Mouse (Mus musculus) urinary bladder, postnatal 14 days (tissue): Measurements from ENCODE around the gene Fam174a.

Experiments
- DNase-seq: peaks from one replicate; pipeline ENCODE4 v3.0.0; 2021; ENCODE audit warnings: low spot score

The Fam174a gene

GRCm38 (mm10) chr1:95313393-95314228 is at the start of gene Fam174a:
TSS of gene Fam174a (plus strand) at chr1:95313623.
- DNase-seq = peak; percentile 93

- DNase-seq = no peak
These were observed 49.6 kb upstream of the Fam174a start for GRCm38 (mm10) chr1:95263843-95264242.

DNA sequence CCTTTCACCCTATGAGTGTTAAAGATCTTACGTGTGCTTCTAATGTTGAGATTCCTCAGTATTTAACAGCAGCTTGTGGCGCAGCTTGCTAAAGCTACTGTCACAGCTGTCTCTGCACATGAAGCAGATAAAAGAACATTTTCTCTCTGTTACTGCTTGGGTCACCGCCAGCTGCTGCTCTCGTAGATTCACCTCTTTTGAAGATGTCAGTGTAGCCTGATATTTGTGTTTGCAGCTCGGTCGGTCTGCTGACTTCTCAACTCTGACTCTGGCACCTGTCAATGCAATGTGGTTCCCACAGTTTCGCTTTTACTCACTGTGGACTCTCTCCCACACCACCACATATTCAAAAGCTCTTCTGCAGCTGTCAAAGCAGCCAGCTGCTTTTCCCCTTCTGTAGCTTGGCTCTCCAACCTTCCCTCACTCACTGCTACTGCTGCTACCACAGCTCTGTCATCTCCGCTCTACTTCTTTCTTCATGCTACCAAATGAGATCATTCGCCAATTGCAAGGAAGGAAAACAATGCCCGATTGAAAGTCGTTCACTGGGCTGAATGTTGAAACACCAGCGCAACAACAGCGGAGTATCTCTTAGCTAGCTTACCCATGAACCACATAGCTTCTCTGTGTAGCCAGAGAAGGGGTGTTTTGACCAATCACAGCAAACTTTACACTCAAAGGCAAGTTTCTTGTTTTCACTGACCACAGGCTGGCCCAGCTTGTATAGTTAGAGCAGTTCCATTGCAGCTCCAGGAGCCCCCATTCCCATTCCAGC is 45.3 kb upstream of the Fam174a start:
- DNase-seq = no peak

GRCm38 (mm10) chr1:95273321-95273720 is 40.1 kb upstream of the Fam174a start:
- no peak for DNase-seq

DNA sequence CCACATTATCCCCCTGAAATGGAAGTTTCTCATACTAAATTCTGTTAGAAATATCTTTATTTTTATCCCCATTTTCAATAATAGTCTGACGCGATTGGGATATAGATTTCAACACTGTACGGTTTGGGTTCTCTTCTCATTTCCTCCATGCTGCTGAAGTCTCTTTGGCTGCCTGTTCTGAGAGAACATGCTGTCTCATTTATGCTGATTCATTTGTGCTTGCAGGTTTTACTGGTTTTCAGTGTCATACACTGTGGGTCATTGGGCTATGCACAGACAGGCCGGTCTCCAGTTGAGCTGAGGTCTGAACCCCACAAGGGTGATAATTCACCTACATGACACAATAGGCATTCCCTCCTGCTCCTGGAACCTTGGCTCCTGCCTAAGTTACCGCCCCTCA is 5.1 kb upstream of the Fam174a start:
- peak; percentile 9 for DNase-seq

DNA sequence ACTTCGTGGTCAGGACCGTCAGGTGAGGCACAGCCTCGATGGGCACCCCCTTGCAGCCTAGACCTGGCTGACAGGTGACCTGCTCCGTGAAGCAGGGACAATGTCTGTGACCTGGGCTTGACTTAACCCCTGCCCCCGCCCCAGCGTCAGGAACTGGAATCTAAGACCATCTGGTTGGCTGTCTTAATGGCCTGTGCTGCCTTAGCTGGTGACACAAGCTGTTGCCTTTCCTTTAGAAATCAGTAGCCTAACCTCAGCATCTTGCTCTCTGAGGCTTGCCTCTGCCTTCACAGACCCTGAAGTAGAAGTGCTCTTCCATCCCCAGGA is 769 bp downstream of the Fam174a start:
- no peak for DNase-seq

DNA sequence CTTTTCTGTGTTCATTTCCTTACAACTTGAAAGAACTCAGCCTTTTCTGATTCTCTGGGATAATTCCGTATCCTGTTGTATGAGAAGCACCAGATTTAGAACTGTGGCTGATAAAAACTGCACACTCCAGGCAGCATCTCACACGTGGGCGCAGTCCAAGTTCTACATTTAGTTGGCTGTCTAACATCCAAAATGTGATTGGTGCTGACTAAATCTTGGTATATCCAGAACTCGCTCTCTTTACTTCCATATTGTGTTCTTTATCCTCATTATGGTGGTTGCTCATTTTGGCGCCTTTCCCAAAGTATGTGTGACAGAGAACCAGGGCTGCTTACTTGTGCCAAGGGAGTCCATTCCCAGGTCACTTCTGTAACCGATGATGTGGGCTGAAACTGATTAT is 2.6 kb downstream of the Fam174a start:
- no peak for DNase-seq

- no peak for DNase-seq
These were observed 8.8 kb downstream of the Fam174a start for GRCm38 (mm10) chr1:95322219-95322618.

- DNase-seq = no peak
These were observed 9.6 kb downstream of the Fam174a start for GRCm38 (mm10) chr1:95323004-95323403.

- DNase-seq = no peak
These were observed 13.4 kb downstream of the Fam174a start for GRCm38 (mm10) chr1:95326856-95327255.

DNA sequence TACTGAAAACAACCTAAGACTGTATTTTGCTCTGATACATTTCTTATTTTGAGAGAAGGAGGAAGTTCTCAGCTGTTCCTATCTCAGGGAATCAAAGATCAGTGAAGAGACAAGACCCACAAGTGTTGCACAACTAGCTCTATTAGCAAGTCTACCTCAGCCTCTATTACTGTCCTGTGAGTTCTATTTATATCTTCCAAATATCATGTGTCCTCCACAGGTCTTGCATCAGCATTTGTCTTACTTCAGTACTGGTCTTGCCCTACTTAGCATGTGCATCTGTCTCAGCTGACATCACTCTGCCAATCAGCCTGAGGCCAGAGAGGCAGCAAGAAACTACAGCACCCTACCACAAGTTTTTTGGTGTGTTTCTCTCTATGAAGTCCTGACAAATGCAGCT is 26.2 kb downstream of the Fam174a start:
- no peak for DNase-seq

- DNase-seq = no peak
These were observed 28.8 kb downstream of the Fam174a start for GRCm38 (mm10) chr1:95342242-95342641.

GRCm38 (mm10) chr1:95343585-95344485 is 30.4 kb downstream of the Fam174a start:
- no peak for DNase-seq

- no peak for DNase-seq
These were observed 40.7 kb downstream of the Fam174a start for GRCm38 (mm10) chr1:95354146-95354545.

- no peak for DNase-seq
These were observed 43.5 kb downstream of the Fam174a start for GRCm38 (mm10) chr1:95356904-95357303.

- no peak for DNase-seq
These were observed 50.3 kb downstream of the Fam174a start for GRCm38 (mm10) chr1:95363692-95364091.

- no peak for DNase-seq
These were observed 53.4 kb downstream of the Fam174a start for GRCm38 (mm10) chr1:95366616-95367373.

GRCm38 (mm10) chr1:95367748-95368147 is 54.3 kb downstream of the Fam174a start:
- DNase-seq = no peak

GRCm38 (mm10) chr1:95375443-95375842 is 62.0 kb downstream of the Fam174a start:
- DNase-seq = no peak

- DNase-seq = no peak
These were observed 67.6 kb downstream of the Fam174a start for GRCm38 (mm10) chr1:95381028-95381427.
